Mouse (Mus musculus): ENCODE data around the gene Lyz2.
"Not testable (repeated sequence)": the region's sequence is repeated elsewhere in the genome, so short reads cannot be mapped to it uniquely, and the experiment has no call there.

Lyz2 gene

GRCm38 (mm10) chr10:117285584-117285983 is 3.5 kb upstream of the Lyz2 start:
- in situ Hi-C loops (cut with MboI, MseI) = loop anchor here (10.0 kb wide), 1 partner anchor 1909 kb away; no protein-coding TSS in a partner anchor

- in situ Hi-C loops (cut with MboI, MseI) = loop anchor here (10.0 kb wide), 1 partner anchor 1910 kb away; no protein-coding TSS in a partner anchor
These were observed 2.7 kb upstream of the Lyz2 start for GRCm38 (mm10) chr10:117284578-117285520.

GRCm38 (mm10) chr10:117283871-117284577 is 1.9 kb upstream of the Lyz2 start:
- in situ Hi-C loops (cut with MboI, MseI) = loop anchor here (10.0 kb wide), 1 partner anchor 1911 kb away; no protein-coding TSS in a partner anchor

- in situ Hi-C loops (cut with MboI, MseI) = loop anchor here (10.0 kb wide), 1 partner anchor 1912 kb away; no protein-coding TSS in a partner anchor
These were observed 1.1 kb upstream of the Lyz2 start for GRCm38 (mm10) chr10:117283196-117283595.

GRCm38 (mm10) chr10:117282551-117282950 is 430 bp upstream of the Lyz2 start:
- in situ Hi-C loops (cut with MboI, MseI) = loop anchor here (10.0 kb wide), 1 partner anchor 1912 kb away; no protein-coding TSS in a partner anchor

GRCm38 (mm10) chr10:117281381-117281920 is 670 bp downstream of the Lyz2 start:
- in situ Hi-C loops (cut with MboI, MseI) = loop anchor here (10.0 kb wide), 1 partner anchor 1913 kb away; no protein-coding TSS in a partner anchor

GRCm38 (mm10) chr10:117280000-117280399 is 2.1 kb downstream of the Lyz2 start:
- in situ Hi-C loops (cut with MboI, MseI) = loop anchor here (10.0 kb wide), 1 partner anchor 1915 kb away; no protein-coding TSS in a partner anchor

GRCm38 (mm10) chr10:117278510-117278909 is 3.6 kb downstream of the Lyz2 start:
- in situ Hi-C loops (cut with MboI, MseI) = not testable (repeated sequence)

- in situ Hi-C loops (cut with MboI, MseI) = not testable (repeated sequence)
These were observed 4.3 kb downstream of the Lyz2 start for GRCm38 (mm10) chr10:117277779-117278178.

- in situ Hi-C loops (cut with MboI, MseI) = no loop called here
These were observed 6.3 kb downstream of the Lyz2 start for GRCm38 (mm10) chr10:117275681-117276369.

GRCm38 (mm10) chr10:117274645-117275044 is 7.5 kb downstream of the Lyz2 start:
- in situ Hi-C loops (cut with MboI, MseI) = loop anchor here (5.0 kb wide), 1 partner anchor 63 kb away; no protein-coding TSS in a partner anchor

GRCm38 (mm10) chr10:117272023-117272422 is 10.1 kb downstream of the Lyz2 start:
- in situ Hi-C loops (cut with MboI, MseI) = loop anchor here (5.0 kb wide), 1 partner anchor 65 kb away; no protein-coding TSS in a partner anchor

GRCm38 (mm10) chr10:117259870-117260269 is 22.3 kb downstream of the Lyz2 start:
- in situ Hi-C loops (cut with MboI, MseI) = no loop called here

- in situ Hi-C loops (cut with MboI, MseI) = no loop called here
These were observed 43.5 kb downstream of the Lyz2 start, which contains the start of gene 9530003J23Rik for GRCm38 (mm10) chr10:117238603-117239002. 9530003J23Rik (minus strand) TSS chr10:117238703.

GRCm38 (mm10) chr10:117235866-117236265 is 46.3 kb downstream of the Lyz2 start:
- in situ Hi-C loops (cut with MboI, MseI) = no loop called here

- in situ Hi-C loops (cut with MboI, MseI) = no loop called here
These were observed 47.3 kb downstream of the Lyz2 start for GRCm38 (mm10) chr10:117234825-117235224.

GRCm38 (mm10) chr10:117229826-117230225 is 52.3 kb downstream of the Lyz2 start:
- in situ Hi-C loops (cut with MboI, MseI) = no loop called here
